Mouse (Mus musculus) Muller cell, postnatal 12 days (primary cell): Measurements from ENCODE around the gene Vamp9.
A peak's percentile ranks its signal among the peaks of the same experiment; 100 is the strongest.

Experiments
- DNase-seq: peaks from one replicate; pipeline ENCODE4 v3.0.0-alpha.2; 2015; ENCODE audit errors: inconsistent ontology term

Vamp9 gene

GRCm38 (mm10) chr5:99941776-99942502, 35.9 kb downstream of the Vamp9 start:
- DNase-seq, result no peak

GRCm38 (mm10) chr5:99952513-99952912, 46.5 kb downstream of the Vamp9 start:
- DNase-seq, result no peak

GRCm38 (mm10) chr5:99953883-99954282, 47.8 kb downstream of the Vamp9 start:
- DNase-seq, result no peak

GRCm38 (mm10) chr5:99958666-99959065, 52.6 kb downstream of the Vamp9 start:
- DNase-seq, result no peak

- DNase-seq, result peak; percentile 67
Measured at GRCm38 (mm10) chr5:99959236-99959936, 53.3 kb downstream of the Vamp9 start.

- DNase-seq, result no peak
Measured at GRCm38 (mm10) chr5:99959960-99960359, 53.9 kb downstream of the Vamp9 start.

- peak; percentile 86 for DNase-seq
Measured at GRCm38 (mm10) chr5:99973941-99974340, 67.9 kb downstream of the Vamp9 start.

- DNase-seq, result no peak
Measured at GRCm38 (mm10) chr5:99975061-99975460, 69.0 kb downstream of the Vamp9 start.

GRCm38 (mm10) chr5:99975776-99976175, 69.7 kb downstream of the Vamp9 start:
- DNase-seq, result no peak

- peak; percentile 39 for DNase-seq
Measured at GRCm38 (mm10) chr5:99976334-99976955, 70.4 kb downstream of the Vamp9 start.

GRCm38 (mm10) chr5:99977516-99978301, 71.7 kb downstream of the Vamp9 start:
- peak; percentile 87 for DNase-seq

GRCm38 (mm10) chr5:99978699-99979442, 72.8 kb downstream of the Vamp9 start, which contains the start of the genes Hnrnpd and 4930524J08Rik:
Hnrnpd (minus strand) TSS chr5:99978938.
4930524J08Rik (plus strand) TSS chr5:99979061.
- peak; percentile 100 for DNase-seq

- no peak for DNase-seq
Measured at GRCm38 (mm10) chr5:99983452-99984061, 77.5 kb downstream of the Vamp9 start.

- no peak for DNase-seq
Measured at GRCm38 (mm10) chr5:99994166-99994565, 88.1 kb downstream of the Vamp9 start.

- no peak for DNase-seq
Measured at GRCm38 (mm10) chr5:99994680-99995079, 88.6 kb downstream of the Vamp9 start.

- no peak for DNase-seq
Measured at GRCm38 (mm10) chr5:100000048-100000447, 94.0 kb downstream of the Vamp9 start.

- DNase-seq, result no peak
Measured at GRCm38 (mm10) chr5:100000500-100000899, 94.4 kb downstream of the Vamp9 start.
